Mouse (Mus musculus) myocyte (in vitro differentiated cells): ENCODE data around the gene Tgfb3.

Experiments used
- CEBPB ChIP-seq: IDR thresholded peaks from 2 replicates; pipeline ENCODE4 v1.6.1; 2011; ENCODE audit warnings: mild to moderate bottlenecking, moderate library complexity; ENCODE audit not compliant: poor library complexity, insufficient read depth, severe bottlenecking
- E2F4 ChIP-seq: IDR thresholded peaks from one replicate; pipeline ENCODE4 v1.6.1; 2011; ENCODE audit warnings: mild to moderate bottlenecking, control low read depth, moderate library complexity; ENCODE audit not compliant: insufficient read depth
- MYOD1 ChIP-seq, 3 experiments: IDR thresholded peaks; one replicate each; pipeline ENCODE4 v1.6.1; 2011; ENCODE audit warnings: control low read depth in 2 of 3, low read depth in 2 of 3, mild to moderate bottlenecking in 2 of 3, moderate library complexity in 1 of 3; ENCODE audit not compliant: insufficient read length in 2 of 3, control insufficient read depth in 1 of 3
- POLR2A ChIP-seq: IDR thresholded peaks from one replicate; pipeline ENCODE4 v1.6.1; 2011; ENCODE audit warnings: low read depth, mild to moderate bottlenecking, control low read depth, moderate library complexity; ENCODE audit not compliant: insufficient read length
- TCF12 ChIP-seq: IDR thresholded peaks from one replicate; pipeline ENCODE4 v1.6.1; 2011; ENCODE audit warnings: mild to moderate bottlenecking, control low read depth; ENCODE audit not compliant: poor library complexity, insufficient read depth, severe bottlenecking
- TCF3 ChIP-seq: IDR thresholded peaks from one replicate; pipeline ENCODE4 v1.6.1; 2011; ENCODE audit warnings: low read depth, control low read depth; ENCODE audit not compliant: insufficient read length

DNA sequence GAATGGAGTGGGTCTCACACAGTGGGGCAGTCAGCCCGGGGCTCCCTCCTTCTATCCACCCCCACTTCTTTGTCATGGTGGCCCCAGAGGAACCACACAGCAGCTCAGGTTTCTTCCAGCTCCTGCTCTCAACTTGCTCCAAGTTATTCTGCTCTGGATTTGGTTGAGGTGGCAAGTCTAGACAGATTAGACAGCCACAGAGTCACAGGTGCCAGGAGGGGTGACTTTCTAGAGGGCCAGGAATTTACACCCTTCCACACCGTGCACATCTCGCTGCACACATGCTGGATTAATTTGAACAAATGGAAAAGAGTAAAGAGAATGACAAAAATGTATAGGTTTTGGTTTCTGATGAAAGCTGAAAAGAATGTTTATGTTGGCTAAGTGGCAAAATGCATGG, 21.9 kb upstream of the Tgfb3 start:
- TF ChIP-seq POLR2A, result no peak
- TF ChIP-seq TCF12, result no peak
- no peak for TF ChIP-seq CEBPB
- TF ChIP-seq TCF3, result no peak
- no peak for TF ChIP-seq E2F4
- TF ChIP-seq MYOD1 (IDR thresholded peaks at IDR 0.05; ENCODE audit: control insufficient read depth in 1 of 3, insufficient read length in 2 of 3, low read depth in 2 of 3), result peak in 2 of 3 experiments; percentile 49 to 71
